ENCODE assay signal across 12 mouse cellular contexts in the genomic region with DNA sequence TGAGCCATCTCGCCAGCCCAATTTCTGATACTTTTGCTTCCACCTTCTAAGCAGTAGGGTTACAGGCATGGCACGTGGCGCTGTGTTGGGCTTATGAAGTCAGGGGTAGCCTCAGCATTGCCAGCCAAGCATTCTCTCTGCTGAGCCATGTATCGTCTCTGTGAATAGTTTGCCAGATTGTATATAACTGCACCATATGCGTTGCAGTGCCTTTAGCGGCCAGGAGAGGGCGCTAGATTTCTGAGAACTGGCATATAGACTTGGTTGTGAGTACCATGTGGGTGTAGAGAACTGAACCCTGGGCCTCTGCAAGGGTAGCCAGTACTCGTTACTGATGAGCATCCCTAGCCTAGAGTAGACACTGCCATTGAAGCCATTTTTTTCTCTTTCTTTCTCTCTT. TPM values are rescaled to one million over a fixed set of nuclear protein-coding genes. Genes with fewer than 3 reads are reported as not detected.
DNase-seq lines count a peak whose midpoint lies in the region; ATAC-seq and TF ChIP-seq lines count a peak whose summit lies in the region.
"Had no signal": no experiment of that assay in that cellular context is flagged by ENCODE, and none has a peak within 500 bp of the region (broad histone marks: within the 10 kb centered on the region; RNA-seq: fewer than 3 reads in every experiment).

No protein-coding gene starts in this region.

- peak; percentile 40 for TF ChIP-seq CTCF in forebrain, postnatal 0 days (IDR thresholded peaks at IDR 0.05; ENCODE audit: low read depth)
- TF ChIP-seq CTCF in lung, postnatal 0 days (IDR thresholded peaks at IDR 0.05): peak; percentile 53

- H3K27me3 ChIP-seq in forebrain, postnatal 0 days (ENCODE audit: insufficient read depth, low read length): no peaks in the 10 kb centered on the region
- no peaks in the 10 kb centered on the region for H3K27me3 ChIP-seq in forebrain, embryonic 16.5 days (replicated peaks; ENCODE audit: control insufficient read depth, insufficient read depth, low read length)
- no peaks in the 10 kb centered on the region for H3K27me3 ChIP-seq in lung, postnatal 0 days (replicated peaks; ENCODE audit: insufficient read depth, low read length)
- H3K27me3 ChIP-seq: neural tube, embryonic 12.5 days had no signal

- 77% methylated on average over 8 of the region's 8 CpGs for WGBS in forebrain, postnatal 0 days
- 76% methylated on average over 8 of the region's 8 CpGs for WGBS in forebrain, embryonic 16.5 days
- 73% methylated on average over 8 of the region's 8 CpGs for WGBS in lung, postnatal 0 days

- 0 out of 2 replicates have a peak, but pooled peaks cover 3% of the 10 kb centered on the region for H3K4me1 ChIP-seq in forebrain, postnatal 0 days (ENCODE audit: insufficient read depth)
- peaks cover 6% of the 10 kb centered on the region for H3K4me1 ChIP-seq in forebrain, embryonic 16.5 days (replicated peaks; ENCODE audit: control insufficient read depth, insufficient read depth, low read length)
- H3K4me1 ChIP-seq in lung, postnatal 0 days (ENCODE audit: insufficient read depth, low read depth, low read length): peaks cover 5% of the 10 kb centered on the region; the same call in 1 of the 2 replicates
- H3K4me1 ChIP-seq: neural tube, embryonic 12.5 days had no signal

- H3K9ac ChIP-seq in forebrain, postnatal 0 days: no peak overlapping the region
- no peak overlapping the region for H3K9ac ChIP-seq in forebrain, embryonic 16.5 days (replicated peaks; ENCODE audit: low read depth, low read length)
- no peak overlapping the region for H3K9ac ChIP-seq in lung, postnatal 0 days (replicated peaks; ENCODE audit: low read depth)
- H3K9ac ChIP-seq: neural tube, embryonic 12.5 days had no signal

- peaks cover 3% of the 10 kb centered on the region; the same call in 1 of the 2 replicates for H3K36me3 ChIP-seq in forebrain, postnatal 0 days (ENCODE audit: insufficient read depth)
- H3K36me3 ChIP-seq in forebrain, embryonic 16.5 days (ENCODE audit: control insufficient read depth, insufficient read depth): 0 out of 2 replicates have a peak, but pooled peaks cover 3% of the 10 kb centered on the region
- H3K36me3 ChIP-seq in lung, postnatal 0 days (ENCODE audit: insufficient read depth, low read length): peaks cover 3% of the 10 kb centered on the region; the same call in 1 of the 2 replicates

- no peak overlapping the region for H3K27ac ChIP-seq in forebrain, postnatal 0 days (ENCODE audit: low read depth, low read length)
- no peak overlapping the region for H3K27ac ChIP-seq in forebrain, embryonic 16.5 days (ENCODE audit: low read length)
- no peak overlapping the region for H3K27ac ChIP-seq in lung, postnatal 0 days (ENCODE audit: low read length)
- H3K27ac ChIP-seq: neural tube, embryonic 12.5 days had no signal

- no peak overlapping the region for H3K4me3 ChIP-seq in forebrain, postnatal 0 days (ENCODE audit: low read depth, low read length)
- H3K4me3 ChIP-seq in forebrain, embryonic 16.5 days (replicated peaks; ENCODE audit: low read length): no peak overlapping the region
- H3K4me3 ChIP-seq in lung, postnatal 0 days (ENCODE audit: low read depth, low read length): no peak overlapping the region
- H3K4me3 ChIP-seq: neural tube, embryonic 12.5 days had no signal

- DNase-seq in forebrain, postnatal 0 days: no peak
- DNase-seq in lung, postnatal 0 days (ENCODE audit: low spot score): no peak
- DNase-seq in lung, postnatal 4 days: no peak
- peak; percentile 83 for DNase-seq in ES-CJ7 (ENCODE audit: low read depth, low spot score)
- DNase-seq in mesoderm, embryonic 11.5 days (ENCODE audit: low read depth, low spot score): peak; percentile 29
- no peak for DNase-seq in layer of hippocampus, adult 8-10 months (ENCODE audit: low spot score in 2 of 2)
- DNase-seq: layer of hippocampus, adult 9-11 months had no signal

- no peak overlapping the region for H3K4me2 ChIP-seq in forebrain, postnatal 0 days (ENCODE audit: low read depth)
- H3K4me2 ChIP-seq in forebrain, embryonic 16.5 days (ENCODE audit: low read length): no peak overlapping the region
- H3K4me2 ChIP-seq in lung, postnatal 0 days (replicated peaks; ENCODE audit: low read depth, low read length): no peak overlapping the region
- H3K4me2 ChIP-seq: neural tube, embryonic 12.5 days had no signal

- no peak for TF ChIP-seq EP300 in lung, postnatal 0 days (IDR thresholded peaks at IDR 0.05)

- no peak for ATAC-seq in forebrain, postnatal 0 days
- no peak for ATAC-seq in forebrain, embryonic 16.5 days
- ATAC-seq in lung, postnatal 0 days: no peak
- no peak for ATAC-seq in monocyte, adult 5-6 weeks (replicated peaks; ENCODE audit: insufficient number of reproducible peaks, low FRiP score, low TSS enrichment, poor library complexity, severe bottlenecking)

- H3K9me3 ChIP-seq in forebrain, postnatal 0 days (ENCODE audit: low read length): no peaks in the 10 kb centered on the region
- no peaks in the 10 kb centered on the region for H3K9me3 ChIP-seq in forebrain, embryonic 16.5 days (ENCODE audit: control insufficient read depth, low read length)
- H3K9me3 ChIP-seq in lung, postnatal 0 days (ENCODE audit: low read length): no peaks in the 10 kb centered on the region
- H3K9me3 ChIP-seq: neural tube, embryonic 12.5 days had no signal

RNA-seq across cellular contexts. Expression of gene Rest, which starts 4.1 kb away (rescaled TPM):
- 5.2 and 8.3 TPM in 2 replicates for total RNA-seq in forebrain, postnatal 0 days (2014; rRNA removed)
- polyA plus RNA-seq in forebrain, postnatal 0 days (2015; fragmentation: Nextera tagmentation; extraction: Ambion mirVana): 2.2 and 3.1 TPM in 2 replicates
- 6.7 and 8.1 TPM in 2 replicates for polyA plus RNA-seq in forebrain, embryonic 16.5 days (2015; fragmentation: Nextera tagmentation; extraction: Ambion mirVana)
- 20.4 and 23.5 TPM in 2 replicates for polyA plus RNA-seq in lung, postnatal 0 days (2015; fragmentation: Nextera tagmentation; extraction: Ambion mirVana)
- 39.7 to 45.8 TPM (median 40.3 TPM) in 3 replicates for total RNA-seq in monocyte, adult 5-6 weeks (2017)
- total RNA-seq in layer of hippocampus, adult 8-10 months (2022): 1 to 10 TPM; 4.1 to 6.4 (median 5.2) TPM

RNA-seq across cellular contexts. Expression of gene Noa1, which starts 40.5 kb away (rescaled TPM):
- 16.2 and 18.6 TPM in 2 replicates for total RNA-seq in forebrain, postnatal 0 days (2014; rRNA removed)
- 32.5 and 36.6 TPM in 2 replicates for polyA plus RNA-seq in forebrain, postnatal 0 days (2015; fragmentation: Nextera tagmentation; extraction: Ambion mirVana)
- polyA plus RNA-seq in forebrain, embryonic 16.5 days (2015; fragmentation: Nextera tagmentation; extraction: Ambion mirVana): 41.0 and 46.7 TPM in 2 replicates
- polyA plus RNA-seq in lung, postnatal 0 days (2015; fragmentation: Nextera tagmentation; extraction: Ambion mirVana): 11.6 and 13.6 TPM in 2 replicates
- total RNA-seq in monocyte, adult 5-6 weeks (2017): 4.2 to 7.1 TPM (median 4.9 TPM) in 3 replicates
- 10 to 100 TPM; 21.8 to 30.1 (median 23.7) TPM for total RNA-seq in layer of hippocampus, adult 8-10 months (2022)

RNA-seq across cellular contexts. Expression of gene Polr2b, which starts 40.5 kb away (rescaled TPM):
- 76.2 and 97.5 TPM in 2 replicates for total RNA-seq in forebrain, postnatal 0 days (2014; rRNA removed)
- polyA plus RNA-seq in forebrain, postnatal 0 days (2015; fragmentation: Nextera tagmentation; extraction: Ambion mirVana): 50.7 and 53.2 TPM in 2 replicates
- polyA plus RNA-seq in forebrain, embryonic 16.5 days (2015; fragmentation: Nextera tagmentation; extraction: Ambion mirVana): 74.8 and 84.3 TPM in 2 replicates
- polyA plus RNA-seq in lung, postnatal 0 days (2015; fragmentation: Nextera tagmentation; extraction: Ambion mirVana): 23.6 and 26.2 TPM in 2 replicates
- 105 to 132 TPM (median 106 TPM) in 3 replicates for total RNA-seq in monocyte, adult 5-6 weeks (2017)
- total RNA-seq in layer of hippocampus, adult 8-10 months (2022): 10 to 100 TPM; 45.8 to 49.4 (median 47.3) TPM

RNA-seq across cellular contexts. Expression of gene Spink2, which starts 58.1 kb away (rescaled TPM):
- not detected in 2 replicates for total RNA-seq in forebrain, postnatal 0 days (2014; rRNA removed)
- 0.88 and 2.0 TPM in 2 replicates for polyA plus RNA-seq in forebrain, postnatal 0 days (2015; fragmentation: Nextera tagmentation; extraction: Ambion mirVana)
- 0.35 and 0.61 TPM in 2 replicates for polyA plus RNA-seq in forebrain, embryonic 16.5 days (2015; fragmentation: Nextera tagmentation; extraction: Ambion mirVana)
- polyA plus RNA-seq in lung, postnatal 0 days (2015; fragmentation: Nextera tagmentation; extraction: Ambion mirVana): 5.2 and 8.5 TPM in 2 replicates
- total RNA-seq in monocyte, adult 5-6 weeks (2017): not detected in 3 replicates
- not detected for total RNA-seq in layer of hippocampus, adult 8-10 months (2022)
- total RNA-seq: hematopoietic stem cell, adult 5-6 weeks had no signal
- polyA plus RNA-seq: liver, embryonic 16.5 days had no signal

Comparison
In these comparisons a context has a peak if more than half of its experiments do, and no peak if none do; other contexts are left out.
1. DNase-seq: peak in ES-CJ7 (single experiment) and mesoderm, embryonic 11.5 days (single experiment); none in forebrain, postnatal 0 days (single experiment), lung, postnatal 0 days (single experiment), lung, postnatal 4 days (0 of 2) and layer of hippocampus, adult 8-10 months (0 of 2).